Mouse (Mus musculus) ES-Bruce4 (cell line): ENCODE measurements at regions not wholly inside any gene's neighbourhood (a gene's known extent, or its start where the extent isn't known, plus 50 kb on each side); places are given as distances from the start of the nearest gene placed in this dataset.

ENCODE experiments used
- CTCF ChIP-seq: IDR thresholded peaks from one replicate; pipeline ENCODE4 v1.8.1; 2011; ENCODE audit warnings: low read depth, low read length
- EP300 ChIP-seq: IDR thresholded peaks from 2 replicates; pipeline ENCODE4 v1.6.1; 2011; ENCODE audit warnings: low read depth, low read length; ENCODE audit not compliant: insufficient read depth
- POLR2A ChIP-seq: IDR thresholded peaks from one replicate; pipeline ENCODE4 v1.8.1; 2011; ENCODE audit warnings: low read length; ENCODE audit not compliant: insufficient read depth

DNA sequence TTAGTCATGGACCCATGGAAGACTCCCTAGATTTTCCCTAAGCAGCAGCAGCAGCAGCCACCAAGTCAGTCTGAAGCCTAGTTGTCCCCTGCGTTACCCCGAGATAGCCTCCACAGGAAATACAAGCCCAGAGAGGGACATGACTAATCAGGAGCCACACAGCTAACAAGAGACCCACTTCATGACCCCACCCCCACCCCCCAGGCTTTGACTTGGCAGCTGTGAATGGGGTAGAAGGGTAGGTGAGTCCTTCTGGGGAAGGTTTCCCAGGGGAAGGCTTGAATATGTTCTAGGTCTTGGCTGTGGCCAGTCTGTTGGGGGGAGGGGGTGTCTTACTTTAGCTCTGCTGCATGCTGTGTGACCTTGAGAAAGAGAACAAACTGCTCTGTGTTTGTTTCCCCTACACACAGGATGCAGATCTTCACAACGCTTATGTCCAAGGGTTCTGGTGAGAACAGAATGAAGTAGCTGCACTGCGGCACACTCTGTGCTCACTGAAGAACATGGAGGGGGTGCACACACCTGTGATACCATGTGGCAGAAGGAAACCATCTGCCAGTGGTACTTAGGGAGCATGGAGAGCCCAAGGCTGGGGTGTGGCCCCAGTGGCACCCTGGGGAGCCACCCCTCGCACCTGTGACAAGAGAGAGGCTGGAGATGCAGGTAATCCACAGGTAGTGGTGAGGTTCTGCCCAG lies 93.2 kb downstream of the Mn1 start:
- TF ChIP-seq CTCF (no peak), POLR2A (no peak), EP300 (no peak)
